Mouse (Mus musculus) cortical plate, adult 2 months (tissue): ENCODE results near the gene Rpl41. TPM values are rescaled to one million over a fixed set of nuclear protein-coding genes. Genes with fewer than 3 reads are reported as not detected.

Experiments
- H3K27ac ChIP-seq: fragments of 200-500 bp; 2 replicates; pipeline ENCODE4 v1.5.1; 2012; ENCODE audit warnings: low read length, control low read depth, inconsistent platforms; ENCODE audit not compliant: insufficient read depth
- H3K4me1 ChIP-seq: fragments of 200-500 bp; 2 replicates; pipeline ENCODE4 v1.6.1; 2011; ENCODE audit warnings: low read length; ENCODE audit not compliant: control insufficient read depth, insufficient read depth
- H3K4me3 ChIP-seq: fragments of 200-500 bp; 2 replicates; pipeline ENCODE4 v1.5.1; 2011; ENCODE audit warnings: mild to moderate bottlenecking, low read length, control low read depth; ENCODE audit not compliant: insufficient read depth
- CTCF ChIP-seq: fragments of 200-500 bp; IDR thresholded peaks from 2 replicates; pipeline ENCODE4 v1.5.1; 2011; ENCODE audit warnings: mild to moderate bottlenecking, control low read depth, low read length; ENCODE audit not compliant: insufficient read depth; ENCODE audit errors: extremely low read depth
- POLR2A ChIP-seq: fragments of 200-500 bp; IDR thresholded peaks from 2 replicates; pipeline ENCODE4 v1.6.1; 2011; ENCODE audit warnings: mild to moderate bottlenecking, low read length, control low read depth; ENCODE audit not compliant: insufficient read depth; ENCODE audit errors: extremely low read depth
- polyA plus RNA-seq: library from polyadenylated mRNA; depleted of rRNA; stranded (reverse); fragments of >200 nt; gene quantifications from 2 replicates; pipeline ENCODE4 v1.2.3, GENCODE M21; 2012

Rpl41 gene
- polyA plus RNA-seq, 1 experiment, result 2,251 TPM

DNA sequence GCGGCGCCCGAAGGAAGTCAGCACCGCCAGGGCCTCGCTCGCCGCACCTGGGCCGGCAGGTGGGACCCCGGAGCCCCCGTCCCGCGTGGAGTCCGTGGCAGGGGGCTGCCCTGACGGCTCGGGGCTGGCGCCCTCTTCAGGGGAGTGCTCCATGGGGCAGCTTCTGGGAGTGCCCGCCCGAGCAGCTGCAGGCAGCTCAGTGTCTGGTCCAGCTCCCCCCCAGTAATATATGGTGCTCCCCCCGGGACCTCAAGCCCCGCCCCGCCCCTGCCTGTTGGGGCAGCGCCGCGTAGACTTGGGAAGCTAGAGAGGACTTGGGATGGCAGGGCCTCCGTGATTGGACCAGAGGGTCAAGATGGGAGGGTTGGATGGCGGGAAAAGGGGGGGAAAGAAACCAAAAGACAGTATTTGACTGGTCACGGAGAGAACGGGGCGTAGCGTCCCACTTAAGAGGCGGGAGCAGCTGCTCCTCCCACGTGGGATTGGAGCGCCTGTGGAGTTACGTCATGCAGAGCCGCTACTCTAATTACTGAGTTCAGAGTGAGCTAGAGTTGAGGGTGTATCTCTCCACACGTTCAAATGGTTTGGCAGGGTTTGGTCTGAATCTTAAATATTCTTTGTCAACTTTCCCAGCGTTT is 23.3 kb downstream of the Rpl41 start, which contains the start of gene Esyt1:
Gene Esyt1 (minus strand): TSS at position 201 of the 638 bp plus-strand sequence.
- TF ChIP-seq CTCF (no peak), POLR2A (peak; percentile 32; the same call in 1 of the 2 replicates)

DNA sequence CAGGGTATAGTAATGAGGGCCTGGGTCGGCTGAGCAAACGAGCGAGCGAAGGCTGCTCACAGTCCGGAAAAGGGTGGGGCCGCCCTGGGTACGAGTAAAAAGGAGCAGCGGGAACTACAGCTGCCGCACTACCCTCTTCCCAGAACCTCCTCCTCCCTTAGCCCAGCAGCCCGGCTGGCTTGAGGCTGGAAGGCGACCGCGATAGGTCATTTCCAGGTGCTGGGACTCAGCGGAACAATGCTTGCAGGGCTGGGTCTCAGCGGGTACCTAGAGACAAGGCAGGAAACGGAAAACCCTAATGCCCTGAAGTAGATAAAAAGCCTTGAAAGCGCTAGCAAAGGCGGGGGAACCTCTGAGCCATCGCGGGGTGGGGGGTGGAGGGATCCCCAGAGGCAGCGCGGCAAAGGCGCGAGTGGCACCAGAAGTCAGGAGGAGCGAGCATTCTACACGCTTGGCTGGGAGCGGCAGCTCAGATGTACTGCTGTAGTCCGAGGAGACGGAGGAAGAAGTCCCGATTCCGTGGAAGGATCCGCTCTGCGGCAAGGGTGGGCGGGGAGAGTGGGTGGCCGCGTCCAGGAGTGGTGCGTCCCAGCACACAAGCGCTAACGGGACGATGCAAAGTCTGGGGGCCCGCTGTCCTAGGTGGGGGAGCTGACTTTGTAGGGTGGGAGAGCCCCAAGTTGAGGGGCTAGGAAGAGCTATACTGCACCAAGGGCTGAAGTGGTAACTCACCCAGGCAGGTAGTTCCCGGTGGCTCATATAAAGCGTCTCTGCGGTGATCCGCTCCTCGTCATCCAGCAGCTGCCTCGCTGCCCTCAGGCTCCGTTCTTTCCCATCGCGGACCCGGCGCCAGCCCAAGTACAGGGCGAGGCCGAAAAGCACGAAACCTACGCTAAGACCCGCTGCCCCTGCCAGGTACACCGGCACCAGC is 24.1 kb downstream of the Rpl41 start:
- Histone ChIP-seq H3K4me1 (no peaks in the 10 kb centered on the region; the same call in 1 of the 2 replicates), H3K4me3 (peak overlapping the region; percentile 61), H3K27ac (0 out of 2 replicates have a peak overlapping the region, but pooled peaks have one; percentile 3)
- TF ChIP-seq CTCF (no peak), POLR2A (no peak)

More for the DNA sequence above, 23.3 kb downstream of the Rpl41 start, which contains the start of gene Esyt1:
- H3K4me3 ChIP-seq, result peak within 1 kb of the TSS; percentile 61
- no peaks in the 10 kb centered on the region; the same call in 1 of the 2 replicates for H3K4me1 ChIP-seq
- H3K27ac ChIP-seq, result 0 out of 2 replicates have a peak within 1 kb of the TSS, but pooled peaks have one; percentile 3

DNA sequence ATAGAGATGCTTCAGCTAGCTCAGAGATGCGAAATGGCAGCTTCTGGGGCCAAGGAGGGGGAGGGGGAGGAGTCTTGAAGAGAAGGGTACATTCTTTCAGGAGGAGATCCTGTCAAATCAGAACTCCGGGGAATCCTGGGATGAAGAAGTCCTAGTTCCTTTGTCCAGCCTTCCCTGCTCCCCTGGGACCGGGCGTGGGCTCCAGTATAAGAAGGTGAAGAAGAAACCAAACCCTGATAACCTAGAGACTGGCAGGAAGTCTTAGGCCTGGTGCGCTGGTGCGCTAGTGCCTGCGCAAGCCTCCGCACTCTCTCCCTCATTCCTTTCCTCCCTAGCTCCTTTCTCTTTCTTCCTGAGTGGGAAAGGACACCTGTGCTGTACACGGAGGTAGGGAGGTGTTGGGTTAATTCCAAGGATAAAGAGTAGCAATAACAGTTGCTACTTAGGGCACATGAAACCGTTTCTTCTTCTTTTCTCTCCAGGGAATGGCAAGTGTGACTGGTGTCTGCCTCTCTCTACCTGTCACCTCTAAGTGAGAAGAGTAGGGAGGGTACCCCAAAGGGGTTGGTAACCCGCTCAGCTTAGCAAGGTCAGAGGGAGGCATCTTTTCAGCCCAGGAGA is 24.9 kb downstream of the Rpl41 start:
- Histone ChIP-seq H3K4me1 (no peaks in the 10 kb centered on the region; the same call in 1 of the 2 replicates), H3K4me3 (peak overlapping the region; percentile 61), H3K27ac (no peak overlapping the region)
- TF ChIP-seq CTCF, result no peak
- no peak for TF ChIP-seq POLR2A

DNA sequence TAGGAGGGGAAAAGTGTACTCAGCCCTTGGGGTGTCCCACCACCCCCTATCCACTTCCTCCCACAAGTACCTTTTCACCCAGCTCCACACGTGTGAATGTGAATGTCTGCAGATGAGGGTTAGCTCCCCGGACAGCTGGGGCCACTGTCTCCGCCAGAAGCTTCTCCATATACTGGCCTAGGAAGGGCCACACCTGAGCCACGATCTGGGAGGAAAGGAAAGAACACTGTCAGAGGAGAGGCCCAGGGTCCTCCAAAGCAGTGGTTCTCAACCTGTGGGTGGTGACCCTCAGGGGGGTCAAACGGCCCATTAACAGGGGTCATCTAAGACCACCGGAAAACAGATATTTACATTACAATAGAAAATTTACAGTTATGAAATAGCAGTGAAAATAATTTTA is 26.8 kb downstream of the Rpl41 start:
- Histone ChIP-seq H3K27ac (no peak overlapping the region), H3K4me1 (no peaks in the 10 kb centered on the region; the same call in 1 of the 2 replicates), H3K4me3 (no peak overlapping the region)
- no peak for TF ChIP-seq CTCF

DNA sequence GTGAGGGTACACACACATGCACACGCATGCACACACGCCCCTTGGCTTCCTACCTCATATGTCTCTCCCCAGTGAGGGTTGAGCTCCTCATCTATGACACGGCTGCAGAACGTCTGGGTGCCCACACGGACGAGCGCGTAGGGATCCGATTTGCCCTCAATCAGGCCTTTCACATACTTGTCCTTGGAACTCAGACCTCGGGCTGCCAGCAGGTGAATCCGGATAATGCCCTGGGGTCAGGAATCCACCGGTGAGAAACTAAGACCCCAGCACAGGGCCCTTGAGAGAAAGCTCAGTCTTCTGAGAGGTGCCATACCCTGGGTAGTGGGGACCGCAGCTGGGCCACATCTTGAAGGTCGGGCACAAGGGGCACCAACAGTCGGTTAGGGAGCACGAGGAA is 28.5 kb downstream of the Rpl41 start:
- H3K4me1 ChIP-seq, result no peaks in the 10 kb centered on the region
- no peak overlapping the region for H3K4me3 ChIP-seq
- H3K27ac ChIP-seq, result no peak overlapping the region
- no peak for TF ChIP-seq POLR2A
- TF ChIP-seq CTCF, result no peak

DNA sequence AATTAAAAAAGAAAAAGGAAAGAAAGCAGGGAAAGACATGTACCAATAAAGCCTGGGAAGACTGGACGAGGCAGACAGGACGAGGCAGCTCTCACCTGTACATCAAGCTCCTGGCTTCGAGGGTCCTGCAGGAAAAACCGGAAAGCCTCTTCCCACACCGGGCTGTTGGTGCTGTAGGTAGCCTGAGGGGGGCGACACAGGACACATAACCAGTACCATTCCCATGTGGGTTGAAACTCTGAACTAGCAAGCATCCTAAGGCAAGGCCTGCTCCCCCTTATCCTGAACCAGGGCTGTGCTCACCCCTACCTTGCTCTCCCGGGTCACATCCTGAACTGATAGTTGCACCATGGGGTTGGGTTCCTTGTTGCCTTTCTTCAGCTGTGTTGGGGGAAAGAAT is 30.3 kb downstream of the Rpl41 start:
- TF ChIP-seq POLR2A, result no peak
- peak; percentile 67 for TF ChIP-seq CTCF
- Histone ChIP-seq H3K4me1 (no peaks in the 10 kb centered on the region), H3K27ac (no peak overlapping the region), H3K4me3 (no peak overlapping the region)

DNA sequence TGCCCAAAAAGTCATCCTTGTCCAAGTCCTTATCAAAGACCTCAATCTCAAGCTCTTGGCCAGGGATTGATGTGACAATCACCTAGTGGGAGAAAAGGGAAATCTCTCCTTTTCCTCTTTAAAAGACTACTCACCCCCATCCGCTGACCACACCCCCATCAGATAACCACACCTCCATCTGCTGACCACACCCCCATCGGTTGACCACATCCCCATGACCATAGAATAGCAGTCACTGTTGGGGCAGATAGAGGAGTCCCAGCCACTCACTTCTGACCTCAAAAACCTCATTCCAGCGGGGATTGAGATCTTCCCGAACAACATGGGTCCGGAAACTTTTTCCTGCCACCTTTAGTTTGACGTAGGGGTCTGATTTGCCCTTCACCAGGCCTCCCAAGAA is 32.4 kb downstream of the Rpl41 start:
- no peak for TF ChIP-seq POLR2A
- no peak for TF ChIP-seq CTCF
- Histone ChIP-seq H3K4me3 (no peak overlapping the region), H3K4me1 (no peaks in the 10 kb centered on the region), H3K27ac (no peak overlapping the region)

DNA sequence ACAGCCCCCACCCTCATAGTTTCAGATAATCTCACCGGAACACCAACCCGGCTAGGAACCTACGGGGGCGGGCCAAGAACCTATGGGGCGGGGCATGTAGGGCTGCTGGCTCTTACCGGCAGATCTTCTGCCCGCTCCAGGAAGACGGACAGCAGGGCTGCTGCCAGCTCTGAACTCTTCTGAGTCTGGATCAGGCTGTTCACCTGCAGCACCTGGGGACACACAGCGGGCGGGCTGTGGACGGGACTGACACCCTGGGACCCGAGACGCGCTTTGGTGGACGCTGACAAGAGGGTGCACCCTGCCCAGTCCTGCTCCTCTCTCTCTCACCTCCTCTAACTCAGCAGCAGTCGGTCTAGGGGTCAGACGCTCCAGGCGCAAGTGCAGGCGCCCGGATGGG is 33.1 kb downstream of the Rpl41 start:
- no peak overlapping the region for H3K4me3 ChIP-seq
- TF ChIP-seq CTCF (no peak), POLR2A (no peak)
- no peak overlapping the region for H3K27ac ChIP-seq
- H3K4me1 ChIP-seq, result no peaks in the 10 kb centered on the region

DNA sequence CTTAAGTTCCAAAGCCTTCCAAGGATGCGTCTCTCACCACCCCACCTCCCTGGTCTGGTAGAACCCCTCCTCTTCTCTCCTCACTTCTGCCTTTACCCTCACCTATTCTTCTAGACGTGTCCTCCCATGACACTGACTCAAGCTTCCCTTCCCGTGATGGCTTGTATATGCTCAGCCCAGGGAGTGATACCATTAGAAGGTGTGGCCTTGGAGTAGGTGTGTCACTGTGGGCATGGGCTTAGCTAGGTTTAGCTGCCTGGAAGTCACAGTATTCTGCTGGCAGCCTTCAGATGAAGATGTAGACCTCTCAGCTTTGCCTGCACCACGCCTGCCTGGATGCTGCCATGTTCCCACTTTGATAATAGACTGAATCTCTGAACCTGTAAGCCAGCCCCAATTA is 34.1 kb downstream of the Rpl41 start:
- no peak overlapping the region for H3K27ac ChIP-seq
- TF ChIP-seq CTCF (no peak), POLR2A (no peak)
- H3K4me3 ChIP-seq, result no peak overlapping the region
- H3K4me1 ChIP-seq, result no peaks in the 10 kb centered on the region
